Mouse (Mus musculus) embryo, embryonic 10 days (tissue): ENCODE results near the gene Ddrgk1.
"Not testable (repeated sequence)": the region's sequence is repeated elsewhere in the genome, so short reads cannot be mapped to it uniquely, and the experiment has no call there.

Source experiments
- DNase-seq: peaks from one replicate; pipeline ENCODE4 v3.0.0-alpha.2; 2015; ENCODE audit warnings: low spot score

The Ddrgk1 gene

GRCm38 (mm10) chr2:130653303-130653702 is 11.2 kb downstream of the Ddrgk1 start:
- DNase-seq, result no peak

DNA sequence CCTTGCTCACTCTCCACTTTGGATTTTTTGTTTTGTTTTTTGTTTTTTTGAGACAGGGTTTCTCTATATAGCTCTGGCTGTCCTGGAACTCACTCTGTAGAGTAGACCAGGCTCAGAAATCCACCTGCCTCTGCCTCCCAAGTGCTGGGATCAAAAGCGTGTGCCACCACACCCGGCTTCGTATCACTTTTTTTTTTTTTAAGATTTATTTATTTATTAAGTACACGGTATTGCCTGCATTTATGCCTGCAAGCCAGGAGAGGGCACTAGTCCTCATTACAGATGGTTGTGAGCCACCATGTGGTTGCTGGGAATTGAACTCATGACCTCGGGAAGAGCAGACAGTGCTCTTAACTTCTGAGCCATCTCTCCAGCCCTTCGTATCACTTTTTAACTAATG is 15.4 kb downstream of the Ddrgk1 start:
- DNase-seq, result not testable (repeated sequence)

- DNase-seq, result no peak
Measured at GRCm38 (mm10) chr2:130645198-130645597, 19.3 kb downstream of the Ddrgk1 start.

DNA sequence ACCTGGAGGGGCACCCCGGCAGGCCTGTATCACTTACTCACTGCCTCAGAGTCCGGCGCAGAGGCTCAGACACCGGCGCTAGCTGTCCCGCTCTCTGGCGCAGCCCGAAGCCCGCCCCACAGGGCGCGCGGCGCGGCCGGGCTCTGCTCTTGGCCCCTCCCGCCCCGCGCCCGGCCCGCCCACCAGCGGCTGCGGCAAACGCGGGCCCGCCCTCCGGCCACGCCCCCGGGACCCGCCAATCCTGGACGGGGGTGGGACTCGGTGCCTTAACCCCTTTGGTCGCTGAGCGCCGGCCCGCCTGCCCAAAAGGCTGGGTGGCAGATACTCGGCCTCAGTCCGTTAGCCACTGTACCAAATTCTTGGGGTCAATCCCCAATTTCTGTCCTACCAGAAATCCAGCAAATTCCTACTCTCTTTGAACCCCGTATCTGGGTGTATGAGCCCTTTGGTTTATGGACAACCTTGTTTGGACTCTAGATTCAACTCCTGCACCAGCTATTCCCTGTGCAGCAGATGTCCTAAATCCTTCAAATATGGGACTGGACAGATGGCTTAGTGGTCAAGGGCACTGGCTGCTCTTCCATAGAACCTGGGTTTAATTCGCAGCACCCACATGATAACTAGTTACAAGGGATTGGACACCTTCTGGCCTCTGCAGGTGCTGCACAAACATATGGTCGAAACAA is 21.6 kb downstream of the Ddrgk1 start, which contains the start of gene Lzts3:
Lzts3 (minus strand) TSS at position 120 of the 686 bp plus-strand sequence.
- DNase-seq, result peak; percentile 91

DNA sequence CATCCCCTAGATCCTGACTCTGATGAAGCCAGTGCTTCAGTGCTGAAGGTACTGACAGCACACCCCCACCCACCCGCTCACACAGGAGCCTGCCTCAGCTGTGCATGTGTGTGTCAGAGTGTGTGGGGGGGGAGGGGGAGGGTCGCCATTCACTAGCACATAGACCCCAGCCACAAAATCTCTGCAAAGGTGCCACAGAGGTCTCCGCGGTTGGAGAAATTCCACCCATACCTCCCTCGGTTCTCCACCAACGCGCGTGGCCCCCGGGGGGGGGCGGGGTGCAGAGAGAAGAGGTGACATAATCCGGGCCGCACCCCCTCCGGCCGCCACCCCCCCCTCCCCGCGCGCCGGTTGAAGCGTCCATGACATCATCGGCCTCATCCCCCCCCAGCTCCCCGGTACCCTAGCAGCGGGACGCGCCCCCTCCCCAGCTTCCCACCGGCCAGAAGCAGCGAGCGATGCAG is 22.2 kb downstream of the Ddrgk1 start:
- DNase-seq, result no peak

GRCm38 (mm10) chr2:130641351-130642025 is 23.0 kb downstream of the Ddrgk1 start:
- DNase-seq, result no peak

DNA sequence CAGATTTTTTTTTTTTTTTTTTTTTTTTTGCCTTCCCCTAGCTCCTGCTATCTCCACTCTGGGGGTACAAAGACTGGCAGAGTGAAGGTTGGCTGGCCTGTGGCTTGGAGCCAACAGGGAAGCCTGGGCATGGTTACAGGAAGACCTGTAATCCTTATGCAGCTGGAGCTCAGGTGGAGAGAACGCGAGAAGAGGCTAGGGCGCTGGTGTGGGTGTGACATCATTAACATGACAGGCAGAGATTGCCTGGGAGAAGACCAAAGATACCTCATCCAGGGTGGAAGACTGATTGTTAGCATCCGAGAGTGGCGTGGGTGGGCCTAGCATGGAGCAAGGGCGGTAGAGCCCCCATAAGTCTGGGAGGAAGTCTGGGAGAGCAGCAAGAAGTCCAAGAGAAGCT is 25.2 kb downstream of the Ddrgk1 start:
- no peak for DNase-seq

GRCm38 (mm10) chr2:130638101-130638611 is 26.3 kb downstream of the Ddrgk1 start:
- DNase-seq, result no peak

DNA sequence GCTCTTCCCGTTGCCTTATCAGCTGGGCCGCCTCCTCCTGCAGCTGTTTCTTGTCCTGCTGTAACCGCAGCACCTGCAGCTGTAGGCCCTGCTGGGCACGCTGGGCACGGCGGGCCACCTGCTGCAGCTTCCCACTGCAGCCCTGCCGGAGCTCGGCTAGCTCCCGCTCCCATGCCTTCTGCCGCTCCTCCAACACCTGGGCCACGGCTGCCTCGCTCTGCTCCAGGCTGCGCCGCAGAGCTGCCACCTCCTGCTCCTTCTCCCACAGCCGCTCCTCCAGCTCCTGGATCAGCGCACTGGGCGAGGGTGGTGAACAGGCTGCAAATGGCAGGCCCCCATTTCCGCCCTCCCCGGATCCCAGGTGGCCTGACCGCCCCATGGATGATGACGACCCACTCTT is 28.6 kb downstream of the Ddrgk1 start:
- peak; percentile 23 for DNase-seq

GRCm38 (mm10) chr2:130634739-130635411 is 29.6 kb downstream of the Ddrgk1 start:
- DNase-seq, result peak; percentile 65

DNA sequence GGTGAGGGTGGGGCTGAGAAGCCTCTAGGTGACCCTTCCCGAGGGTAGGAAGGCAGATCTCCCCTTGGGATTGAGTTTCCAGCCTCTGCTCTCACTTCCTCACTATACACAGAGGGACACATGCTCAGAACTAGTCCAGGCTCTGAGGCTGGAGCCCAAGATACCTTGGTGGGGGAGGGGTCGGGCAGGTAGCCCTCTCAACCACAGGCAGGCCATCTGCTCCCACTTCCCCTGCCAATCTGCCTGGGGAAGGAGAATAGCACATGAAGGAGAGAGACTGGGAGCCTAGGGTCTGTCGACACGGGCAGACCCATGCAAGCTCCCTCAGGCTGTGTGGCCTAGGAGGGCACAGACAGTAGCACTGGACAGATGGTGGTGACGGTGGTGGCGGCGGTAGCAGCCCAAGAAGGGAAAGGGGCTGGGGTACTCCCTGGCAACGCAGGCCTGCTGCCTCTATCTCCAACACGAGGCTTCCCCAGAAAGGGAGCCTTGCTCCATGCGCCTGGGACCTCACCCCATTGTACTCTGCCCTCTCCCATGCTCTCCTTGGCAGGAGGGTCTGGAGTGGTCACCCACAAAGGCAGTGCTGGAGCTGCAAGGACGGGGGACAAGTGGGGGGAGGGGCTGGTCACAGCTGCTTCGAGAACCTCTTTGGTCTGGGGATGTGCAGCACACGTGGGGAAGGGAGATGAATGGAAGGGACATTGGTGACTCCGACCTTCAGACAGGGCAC is 30.3 kb downstream of the Ddrgk1 start:
- DNase-seq, result peak; percentile 6

DNA sequence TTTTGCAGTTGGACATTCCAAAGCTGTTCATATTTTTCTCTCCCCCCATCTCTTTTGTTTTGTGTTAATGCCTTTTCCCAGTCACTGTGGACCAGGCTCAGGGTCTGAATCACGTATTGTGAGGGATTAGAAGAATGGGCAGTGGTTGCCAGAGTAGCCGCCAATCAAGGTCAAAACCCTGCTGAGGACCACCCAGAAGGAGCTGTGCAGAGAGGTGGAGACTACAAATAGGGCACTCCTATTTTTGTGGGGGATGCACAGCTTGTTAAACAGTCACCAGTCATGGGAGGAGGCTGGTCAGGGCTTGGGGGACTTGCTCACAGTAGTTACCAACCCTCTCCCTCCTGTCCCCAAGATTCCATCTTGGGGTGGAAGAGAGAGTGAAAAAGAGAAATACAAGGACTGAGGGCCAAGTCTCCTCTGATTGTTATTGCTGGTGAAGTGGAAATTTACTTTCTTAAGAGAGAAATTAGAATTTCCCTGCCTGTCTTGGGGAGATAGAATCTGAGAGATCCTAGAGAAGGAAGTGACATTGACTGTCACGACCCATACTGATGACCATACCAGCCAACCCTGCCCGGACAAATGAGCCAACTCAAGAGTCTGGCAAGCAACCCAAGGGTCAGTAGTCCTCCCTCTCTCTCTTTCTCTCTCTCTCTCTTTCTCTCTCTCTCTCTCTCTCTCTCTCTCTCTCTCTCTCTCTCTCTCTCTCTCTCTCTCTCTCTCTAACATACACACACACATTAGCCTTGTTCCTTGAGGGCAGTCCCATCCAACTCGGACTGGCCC is 31.4 kb downstream of the Ddrgk1 start:
- peak; percentile 65 for DNase-seq

DNA sequence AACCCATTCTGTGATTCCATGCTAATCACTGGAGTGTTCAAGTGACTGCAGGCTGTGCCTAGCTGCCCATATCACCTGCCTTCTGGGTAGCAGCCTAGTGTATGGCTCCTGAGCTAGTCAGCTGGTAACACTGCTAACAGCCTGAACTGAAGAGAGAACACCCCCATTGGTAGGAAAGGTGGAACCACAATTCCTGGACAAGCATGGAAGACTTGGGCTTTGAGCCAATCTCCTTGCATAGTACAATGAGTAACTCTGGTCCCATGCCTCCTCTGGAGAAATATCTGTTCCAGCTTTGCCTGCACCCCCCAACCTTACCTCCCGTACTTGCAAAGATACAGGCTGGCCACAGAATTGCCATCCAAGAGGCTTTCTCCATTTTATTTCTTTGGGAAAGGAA is 32.0 kb downstream of the Ddrgk1 start:
- DNase-seq, result no peak

DNA sequence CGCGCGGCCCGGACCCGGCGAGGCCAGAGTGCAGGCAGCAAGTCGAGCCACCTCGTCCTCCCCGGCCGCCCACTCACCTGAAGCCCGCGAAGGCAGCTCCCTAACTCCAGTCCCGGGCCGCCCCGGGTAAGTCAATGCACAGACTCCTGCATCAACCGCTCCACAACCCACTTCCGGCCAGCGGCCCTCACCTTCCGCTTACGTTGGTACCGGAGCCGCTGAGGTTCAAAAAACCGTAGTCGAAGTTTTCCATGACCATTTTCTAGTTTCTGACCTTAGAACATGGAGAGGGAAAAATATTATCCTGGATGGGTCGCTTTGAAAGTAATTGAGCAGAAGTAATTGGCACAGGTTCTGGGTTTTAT is 34.6 kb downstream of the Ddrgk1 start, which contains the start of the genes Fastkd5 and Ubox5:
Fastkd5 (minus strand) TSS at position 189 of the 365 bp plus-strand sequence.
Ubox5 (minus strand) TSS at position 200 of the 365 bp plus-strand sequence.
- DNase-seq, result peak; percentile 89

- DNase-seq, result no peak
Measured at GRCm38 (mm10) chr2:130629080-130629838, 35.2 kb downstream of the Ddrgk1 start.

DNA sequence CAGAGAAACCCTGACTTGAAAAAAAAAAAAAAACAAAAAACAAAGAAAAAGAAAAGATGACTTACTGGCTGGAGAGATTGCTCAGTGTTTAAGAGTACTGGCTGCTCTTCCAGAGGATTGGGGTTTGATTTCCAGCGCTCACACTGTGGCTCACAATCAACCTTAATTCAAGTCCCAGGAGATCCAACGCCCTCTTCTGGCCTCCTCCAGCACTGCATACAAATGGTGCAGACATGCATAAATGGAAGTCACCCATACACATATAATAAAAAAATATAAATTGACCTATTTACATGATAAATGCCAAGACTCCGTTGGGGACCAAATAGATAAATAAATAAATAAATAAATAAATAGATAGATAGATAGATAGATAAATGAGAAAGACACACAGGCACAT is 36.0 kb downstream of the Ddrgk1 start:
- no peak for DNase-seq

GRCm38 (mm10) chr2:130618972-130619371 is 45.5 kb downstream of the Ddrgk1 start:
- no peak for DNase-seq

DNA sequence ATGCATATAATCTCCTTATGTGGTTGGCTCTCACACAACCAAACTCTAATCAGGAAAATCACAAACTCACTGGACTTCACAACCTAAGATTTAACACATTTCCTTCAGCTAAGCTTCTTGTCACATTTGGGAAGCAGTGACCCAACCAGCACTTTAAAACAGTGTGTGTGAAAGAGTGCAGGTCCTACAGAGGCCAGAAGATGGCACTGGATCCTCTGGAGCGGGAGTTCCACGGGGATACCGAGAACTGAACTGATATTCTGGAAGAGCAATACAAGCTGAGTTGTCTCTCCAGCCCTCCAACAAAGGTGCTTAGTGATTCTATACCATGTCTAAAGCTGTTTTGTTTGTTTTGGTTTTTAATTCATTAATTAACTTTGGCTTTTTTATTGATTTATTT is 51.4 kb downstream of the Ddrgk1 start:
- peak; percentile 46 for DNase-seq
